Mouse (Mus musculus) G1E (cell line): Measurements from ENCODE around the gene Numa1.

Experiments
- CTCF ChIP-seq: IDR thresholded peaks from 2 replicates; pipeline ENCODE4 v1.5.1; 2012; ENCODE audit warnings: low read depth, low read length, inconsistent platforms, mixed read lengths
- GATA1 ChIP-seq: IDR thresholded peaks from 2 replicates; pipeline ENCODE4 v1.6.1; 2012; ENCODE audit warnings: borderline replicate concordance, low read length, inconsistent platforms, mixed read lengths
- POLR2AphosphoS5 ChIP-seq: IDR thresholded peaks from 2 replicates; pipeline ENCODE4 v1.6.1; 2012; ENCODE audit warnings: low read depth, low read length, inconsistent platforms; ENCODE audit not compliant: insufficient replicate concordance

DNA sequence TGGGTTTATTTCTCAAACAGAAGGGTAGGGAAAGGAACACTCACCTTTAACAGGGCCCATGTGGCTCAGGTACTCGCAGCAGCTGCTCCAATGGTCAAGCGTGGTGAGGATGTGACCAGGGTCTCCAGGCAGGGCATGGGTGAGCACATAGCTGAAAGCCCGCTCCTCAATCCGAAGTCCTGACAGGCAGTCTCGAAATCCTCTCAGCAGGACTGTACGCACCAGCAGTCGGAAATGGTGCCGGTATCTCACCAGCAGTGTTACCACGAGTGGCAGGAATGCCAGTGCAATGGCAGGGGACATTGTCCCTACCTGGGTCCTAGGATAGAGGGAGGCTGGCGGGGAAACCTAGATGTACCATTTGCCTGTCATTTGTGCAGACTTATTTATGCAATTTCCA is 31.9 kb upstream of the Numa1 start:
- TF ChIP-seq POLR2AphosphoS5 (no peak), GATA1 (no peak), CTCF (no peak)
